Mouse (Mus musculus): Measurements from ENCODE around the gene Spns3.

DNA sequence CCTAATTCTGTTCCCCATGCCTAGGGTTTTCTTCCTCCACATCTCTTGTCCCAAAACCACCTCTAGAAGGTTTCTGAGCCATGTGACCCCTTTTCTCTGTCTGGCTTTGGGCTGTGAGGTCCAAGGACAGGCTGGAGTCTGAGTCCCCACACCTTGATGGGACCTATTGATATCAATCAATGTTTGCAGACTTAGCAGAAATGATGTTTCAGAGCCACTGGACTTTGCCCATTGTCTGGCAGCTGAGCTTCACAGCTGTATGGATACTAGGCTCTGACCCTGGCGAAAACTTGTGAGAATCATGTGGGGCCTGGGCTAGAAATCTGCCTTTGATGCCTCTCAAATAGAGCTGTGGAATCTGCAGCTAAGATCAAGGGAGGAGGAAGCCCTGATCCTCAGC lies 53.5 kb downstream of the Spns3 start:
- no peak for TF ChIP-seq POLR2A (IDR thresholded peaks at IDR 0.05; ENCODE audit: extremely low read depth, insufficient read depth, low read length)
- TF ChIP-seq CTCF (IDR thresholded peaks at IDR 0.05; ENCODE audit: low read depth, low read length), result no peak
